Mouse (Mus musculus): ENCODE data around the gene Zfp664. TPM values are rescaled to one million over a fixed set of nuclear protein-coding genes. Genes with fewer than 3 reads are reported as not detected.

Zfp664 gene
- polyA plus RNA-seq, 1 experiment, result 25.9 TPM

DNA sequence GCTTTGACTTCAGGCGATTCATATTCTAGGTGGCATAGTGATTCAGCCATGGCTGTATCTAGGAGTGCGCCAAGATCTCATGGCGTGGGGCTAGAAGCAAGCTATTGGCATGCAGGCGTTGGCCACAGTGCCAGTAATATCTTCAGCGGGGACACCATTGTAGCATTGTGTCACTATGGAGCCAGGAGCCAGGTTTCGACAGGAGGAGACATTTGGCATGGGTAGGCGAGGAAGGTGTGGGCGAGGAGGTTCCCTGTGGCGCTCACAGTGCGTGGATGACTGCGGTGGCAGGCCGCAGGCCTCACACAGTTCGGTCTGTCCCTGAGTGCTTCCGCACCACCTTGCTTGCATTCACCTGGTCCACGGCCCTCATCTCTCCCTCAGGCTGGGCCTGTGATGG lies 27.3 kb upstream of the Zfp664 start:
- H3K79me2 ChIP-seq (ENCODE audit: control insufficient read depth, insufficient read depth), result no peaks in the 10 kb centered on the region
- H3K36me3 ChIP-seq (ENCODE audit: control insufficient read depth, insufficient read depth), result no peaks in the 10 kb centered on the region
- H3K27me3 ChIP-seq (ENCODE audit: control insufficient read depth, insufficient read depth, insufficient read length), result peaks cover 5% of the 10 kb centered on the region
- TF ChIP-seq FOSL1 (IDR thresholded peaks at IDR 0.05; ENCODE audit: insufficient read depth, low read length, poor library complexity, severe bottlenecking), result no peak
- no peak for TF ChIP-seq CTCF (IDR thresholded peaks at IDR 0.05; ENCODE audit: control insufficient read depth, insufficient read depth, insufficient read length)
- TF ChIP-seq MYOD1 (IDR thresholded peaks at IDR 0.05; ENCODE audit: control insufficient read depth, insufficient read length, low read depth), result no peak
- TF ChIP-seq MYOG (IDR thresholded peaks at IDR 0.05; ENCODE audit: control insufficient read depth, extremely low read depth, insufficient read length), result no peak
- no peak for TF ChIP-seq MAX (IDR thresholded peaks at IDR 0.05)
- no peak for TF ChIP-seq USF1 (IDR thresholded peaks at IDR 0.05; ENCODE audit: low read depth)
- TF ChIP-seq CEBPB (IDR thresholded peaks at IDR 0.05; ENCODE audit: low read depth), result no peak
- no peaks in the 10 kb centered on the region for H3K79me3 ChIP-seq (ENCODE audit: low read depth)
- H3ac ChIP-seq (ENCODE audit: control insufficient read depth, insufficient read length, low read depth), result no peak overlapping the region
- no peak overlapping the region for H3K4me3 ChIP-seq (ENCODE audit: insufficient read depth, poor library complexity, severe bottlenecking)

DNA sequence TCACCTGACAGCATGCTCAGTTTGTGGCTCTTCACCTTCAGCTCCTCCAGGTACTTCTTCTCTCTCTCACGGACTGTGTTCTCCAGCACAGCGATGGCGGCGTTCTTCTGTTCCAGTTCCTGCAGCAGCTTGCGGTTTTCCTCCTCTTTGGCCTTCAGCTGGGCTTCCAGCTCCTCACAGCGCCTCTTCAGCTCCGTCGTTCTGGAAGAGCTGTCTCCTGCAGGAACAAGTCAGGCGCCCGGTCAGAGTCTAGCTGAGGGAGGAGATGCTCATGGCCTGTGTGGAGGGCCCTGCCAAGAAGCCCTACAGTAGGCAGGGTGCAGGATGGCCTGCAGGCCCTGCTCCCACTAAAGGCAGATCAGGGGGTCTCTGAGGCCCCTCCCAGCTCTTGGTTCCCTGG lies 26.4 kb upstream of the Zfp664 start:
- Histone ChIP-seq H3K4me3 (ENCODE audit: insufficient read depth, poor library complexity, severe bottlenecking) (no peak overlapping the region), H3K79me2 (ENCODE audit: control insufficient read depth, insufficient read depth) (no peaks in the 10 kb centered on the region), H3ac (ENCODE audit: control insufficient read depth, insufficient read length, low read depth) (no peak overlapping the region), H3K79me3 (ENCODE audit: low read depth) (no peaks in the 10 kb centered on the region), H3K36me3 (ENCODE audit: control insufficient read depth, insufficient read depth) (no peaks in the 10 kb centered on the region), H3K27me3 (ENCODE audit: control insufficient read depth, insufficient read depth, insufficient read length) (no peaks in the 10 kb centered on the region)
- TF ChIP-seq CTCF (IDR thresholded peaks at IDR 0.05; ENCODE audit: control insufficient read depth, insufficient read depth, insufficient read length) (no peak), FOSL1 (IDR thresholded peaks at IDR 0.05; ENCODE audit: insufficient read depth, low read length, poor library complexity, severe bottlenecking) (no peak), USF1 (IDR thresholded peaks at IDR 0.05; ENCODE audit: low read depth) (no peak), MYOG (IDR thresholded peaks at IDR 0.05; ENCODE audit: control insufficient read depth, extremely low read depth, insufficient read length) (no peak), CEBPB (IDR thresholded peaks at IDR 0.05; ENCODE audit: low read depth) (no peak), MAX (IDR thresholded peaks at IDR 0.05) (no peak), MYOD1 (IDR thresholded peaks at IDR 0.05; ENCODE audit: control insufficient read depth, insufficient read length, low read depth) (no peak)

DNA sequence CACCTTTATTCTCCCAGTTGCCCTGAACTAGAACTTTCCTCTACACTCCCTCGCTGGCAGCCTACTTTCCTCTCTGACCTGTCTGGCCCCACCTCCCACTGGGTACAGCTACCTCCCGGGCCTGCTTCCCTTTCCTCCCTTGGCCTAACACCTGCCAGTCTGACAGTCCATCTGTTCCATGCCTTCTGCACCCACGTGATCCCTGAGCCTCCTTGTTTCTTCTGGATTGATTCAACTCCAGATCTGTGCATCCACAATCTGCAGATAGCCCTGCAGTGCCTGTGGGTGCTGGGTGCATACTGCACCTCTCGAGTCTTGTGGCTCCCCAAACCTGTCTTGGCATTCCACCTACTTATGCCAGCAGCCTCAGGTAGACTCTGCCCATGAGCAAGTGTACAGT lies 25.9 kb upstream of the Zfp664 start:
- Histone ChIP-seq H3K36me3 (ENCODE audit: control insufficient read depth, insufficient read depth) (no peaks in the 10 kb centered on the region), H3K79me3 (ENCODE audit: low read depth) (no peaks in the 10 kb centered on the region), H3K79me2 (ENCODE audit: control insufficient read depth, insufficient read depth) (no peaks in the 10 kb centered on the region), H3K4me3 (ENCODE audit: insufficient read depth, poor library complexity, severe bottlenecking) (no peak overlapping the region), H3K27me3 (ENCODE audit: control insufficient read depth, insufficient read depth, insufficient read length) (no peaks in the 10 kb centered on the region), H3ac (ENCODE audit: control insufficient read depth, insufficient read length, low read depth) (no peak overlapping the region)
- TF ChIP-seq MYOD1 (IDR thresholded peaks at IDR 0.05; ENCODE audit: control insufficient read depth, insufficient read length, low read depth), result no peak
- no peak for TF ChIP-seq CTCF (IDR thresholded peaks at IDR 0.05; ENCODE audit: control insufficient read depth, insufficient read depth, insufficient read length)

DNA sequence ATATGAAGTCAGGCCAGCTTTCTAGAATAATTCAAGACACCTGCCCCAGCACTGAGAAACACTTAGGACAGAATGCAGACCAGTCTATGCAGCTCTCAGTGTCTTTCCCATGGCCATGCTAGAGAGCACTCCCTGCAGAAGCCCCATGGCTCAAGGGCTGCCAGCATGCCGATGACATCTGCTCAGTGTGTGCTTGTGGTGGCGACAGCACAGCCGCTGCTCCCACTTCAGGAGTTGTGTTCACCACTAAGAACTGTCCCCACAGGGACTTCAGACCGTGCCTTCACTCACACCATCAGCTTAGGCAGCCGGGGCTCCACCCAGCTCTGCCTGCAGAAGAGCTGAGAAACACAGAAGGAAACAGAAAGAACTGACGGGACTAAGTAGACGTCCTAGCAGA lies 22.3 kb upstream of the Zfp664 start:
- H3K27me3 ChIP-seq (ENCODE audit: control insufficient read depth, insufficient read depth, insufficient read length), result no peaks in the 10 kb centered on the region
- no peaks in the 10 kb centered on the region for H3K36me3 ChIP-seq (ENCODE audit: control insufficient read depth, insufficient read depth)
- TF ChIP-seq FOSL1 (IDR thresholded peaks at IDR 0.05; ENCODE audit: insufficient read depth, low read length, poor library complexity, severe bottlenecking) (no peak), MAX (IDR thresholded peaks at IDR 0.05) (no peak)
- no peak overlapping the region for H3K4me3 ChIP-seq (ENCODE audit: insufficient read depth, poor library complexity, severe bottlenecking)
- H3ac ChIP-seq (ENCODE audit: control insufficient read depth, insufficient read length, low read depth), result no peak overlapping the region
- H3K79me3 ChIP-seq (ENCODE audit: low read depth), result no peaks in the 10 kb centered on the region
- no peaks in the 10 kb centered on the region for H3K79me2 ChIP-seq (ENCODE audit: control insufficient read depth, insufficient read depth)

DNA sequence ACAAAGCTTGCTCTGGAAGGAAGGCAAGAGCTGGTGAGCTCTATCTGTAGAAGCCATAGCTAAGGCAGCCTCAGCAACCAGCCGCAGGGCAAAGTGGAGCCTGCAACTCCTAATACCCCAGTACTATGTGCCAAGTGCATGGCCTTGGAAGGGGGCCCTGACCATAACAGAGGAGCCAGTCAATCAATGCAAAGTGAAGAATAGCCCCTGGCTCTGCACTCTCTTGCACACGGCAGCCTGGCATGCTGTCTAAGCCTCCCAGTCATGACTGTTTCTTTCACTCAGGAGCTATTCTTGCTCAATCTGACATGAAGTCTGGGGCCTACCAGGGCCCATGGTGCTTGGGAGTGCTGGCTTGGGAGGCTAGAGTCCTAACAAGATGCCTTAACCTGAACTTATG lies 21.8 kb upstream of the Zfp664 start:
- no peaks in the 10 kb centered on the region for H3K36me3 ChIP-seq (ENCODE audit: control insufficient read depth, insufficient read depth)
- no peaks in the 10 kb centered on the region for H3K79me3 ChIP-seq (ENCODE audit: low read depth)
- no peaks in the 10 kb centered on the region for H3K27me3 ChIP-seq (ENCODE audit: control insufficient read depth, insufficient read depth, insufficient read length)
- no peak for TF ChIP-seq CEBPB (IDR thresholded peaks at IDR 0.05; ENCODE audit: low read depth)
- TF ChIP-seq USF1 (IDR thresholded peaks at IDR 0.05; ENCODE audit: low read depth), result no peak
- no peak for TF ChIP-seq MYOG (IDR thresholded peaks at IDR 0.05; ENCODE audit: control insufficient read depth, extremely low read depth, insufficient read length)
- no peak for TF ChIP-seq MYOD1 (IDR thresholded peaks at IDR 0.05; ENCODE audit: control insufficient read depth, insufficient read length, low read depth)
- no peak for TF ChIP-seq CTCF (IDR thresholded peaks at IDR 0.05; ENCODE audit: control insufficient read depth, insufficient read depth, insufficient read length)
- no peak overlapping the region for H3ac ChIP-seq (ENCODE audit: control insufficient read depth, insufficient read length, low read depth)
- no peak overlapping the region for H3K4me3 ChIP-seq (ENCODE audit: insufficient read depth, poor library complexity, severe bottlenecking)
- no peaks in the 10 kb centered on the region for H3K79me2 ChIP-seq (ENCODE audit: control insufficient read depth, insufficient read depth)

DNA sequence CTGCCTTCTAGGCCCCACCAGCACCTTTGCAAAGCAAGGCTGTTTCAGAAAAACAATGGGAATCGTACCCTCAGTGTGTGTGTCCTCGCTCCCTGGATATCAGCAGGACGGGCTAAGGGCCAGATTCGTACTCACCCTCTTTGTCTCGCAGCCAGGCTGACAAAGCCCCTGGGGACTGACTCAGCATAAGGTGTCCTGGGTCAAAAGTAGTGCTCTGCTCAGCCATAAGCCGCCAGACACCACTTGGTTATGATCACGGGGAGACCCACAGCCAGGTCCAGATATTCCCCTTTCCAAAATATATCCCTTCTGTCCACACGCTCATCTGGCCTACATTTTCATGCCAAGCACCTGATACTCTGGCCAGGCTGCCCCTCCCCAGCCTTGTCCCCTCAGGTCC lies 19.1 kb upstream of the Zfp664 start:
- Histone ChIP-seq H3K36me3 (ENCODE audit: control insufficient read depth, insufficient read depth) (no peaks in the 10 kb centered on the region), H3ac (ENCODE audit: control insufficient read depth, insufficient read length, low read depth) (no peak overlapping the region), H3K79me2 (ENCODE audit: control insufficient read depth, insufficient read depth) (no peaks in the 10 kb centered on the region), H3K4me3 (ENCODE audit: insufficient read depth, poor library complexity, severe bottlenecking) (no peak overlapping the region), H3K27me3 (ENCODE audit: control insufficient read depth, insufficient read depth, insufficient read length) (no peaks in the 10 kb centered on the region), H3K79me3 (ENCODE audit: low read depth) (no peaks in the 10 kb centered on the region)
- TF ChIP-seq FOSL1 (IDR thresholded peaks at IDR 0.05; ENCODE audit: insufficient read depth, low read length, poor library complexity, severe bottlenecking), result peak; percentile 26
- no peak for TF ChIP-seq CTCF (IDR thresholded peaks at IDR 0.05; ENCODE audit: control insufficient read depth, insufficient read depth, insufficient read length)
- no peak for TF ChIP-seq MYOD1 (IDR thresholded peaks at IDR 0.05; ENCODE audit: control insufficient read depth, insufficient read length, low read depth)
- peak; percentile 42 for TF ChIP-seq MAX (IDR thresholded peaks at IDR 0.05)
- no peak for TF ChIP-seq MYOG (IDR thresholded peaks at IDR 0.05; ENCODE audit: control insufficient read depth, extremely low read depth, insufficient read length)
- no peak for TF ChIP-seq CEBPB (IDR thresholded peaks at IDR 0.05; ENCODE audit: low read depth)
- no peak for TF ChIP-seq USF1 (IDR thresholded peaks at IDR 0.05; ENCODE audit: low read depth)
